Mouse (Mus musculus): ENCODE data around the gene Clasrp.
A peak's percentile ranks its signal among the peaks of the same experiment; 100 is the strongest.
"Not testable (repeated sequence)": the region's sequence is repeated elsewhere in the genome, so short reads cannot be mapped to it uniquely, and the experiment has no call there.

Clasrp gene

DNA sequence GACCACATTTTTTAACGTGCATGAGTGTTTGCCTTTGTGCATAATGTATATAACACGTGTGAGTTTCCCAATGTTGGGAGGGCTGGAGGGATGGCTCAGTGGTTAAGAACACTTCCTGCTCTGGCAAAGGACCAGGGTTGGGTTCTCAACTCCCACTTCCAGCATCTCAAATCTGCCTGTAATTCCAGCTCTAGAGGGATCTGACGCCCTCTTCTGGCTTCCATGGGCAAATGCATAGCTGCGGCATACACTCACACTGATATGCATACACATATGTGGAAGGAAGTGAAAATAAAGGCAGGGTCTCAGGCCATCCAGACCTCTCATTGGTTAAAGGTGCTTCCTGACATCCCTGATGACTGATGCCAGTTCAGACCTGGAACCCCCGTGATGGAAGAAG, 3.0 kb upstream of the Clasrp start:
- no peak for DNase-seq

DNA sequence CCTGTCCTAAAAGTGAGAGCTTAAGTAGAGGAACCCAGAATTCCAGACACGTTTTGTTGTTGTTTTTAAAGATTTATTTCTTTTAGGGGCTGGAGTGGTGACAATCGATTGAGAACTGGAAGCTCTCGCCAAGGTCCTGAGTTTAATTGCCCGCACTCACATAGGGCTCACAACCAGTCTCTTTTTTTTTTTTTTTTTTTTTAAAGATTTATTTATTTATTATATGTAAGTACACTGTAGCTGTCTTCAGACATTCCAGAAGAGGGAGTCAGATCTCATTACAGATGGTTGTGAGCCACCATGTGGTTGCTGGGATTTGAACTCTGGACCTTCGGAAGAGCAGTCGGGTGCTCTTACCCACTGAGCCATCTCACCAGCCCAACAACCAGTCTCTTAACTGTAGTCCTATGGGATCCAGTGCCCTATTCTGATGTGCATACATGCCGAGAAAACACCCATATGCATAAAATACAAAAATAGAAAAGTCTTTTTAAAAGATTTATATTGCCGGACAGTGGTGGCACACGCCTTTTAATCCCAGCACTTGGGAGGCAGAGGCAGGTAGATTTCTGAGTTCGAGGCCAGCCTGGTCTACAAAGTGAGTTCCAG, 424 bp upstream of the Clasrp start:
- not testable (repeated sequence) for DNase-seq

DNA sequence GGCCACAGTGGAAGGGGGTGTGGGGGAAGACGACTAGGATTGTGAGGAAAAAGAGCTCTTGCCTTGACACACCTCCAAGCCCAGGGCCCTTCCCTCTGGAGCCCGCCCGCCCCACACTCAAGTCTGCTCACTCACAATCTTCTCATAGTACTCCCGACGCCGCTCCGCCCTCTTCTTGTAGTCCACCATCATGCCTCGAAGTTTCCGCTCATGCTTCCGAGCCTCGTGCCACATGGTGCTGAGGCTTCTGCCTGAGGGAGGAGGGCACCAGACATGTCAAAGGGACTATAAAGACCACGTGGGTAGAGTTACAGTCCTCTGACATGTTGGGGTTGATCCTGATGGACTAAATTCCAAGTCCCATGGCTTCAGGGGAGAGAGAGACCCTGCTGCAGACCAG, 1.2 kb downstream of the Clasrp start:
- no peak for DNase-seq

DNA sequence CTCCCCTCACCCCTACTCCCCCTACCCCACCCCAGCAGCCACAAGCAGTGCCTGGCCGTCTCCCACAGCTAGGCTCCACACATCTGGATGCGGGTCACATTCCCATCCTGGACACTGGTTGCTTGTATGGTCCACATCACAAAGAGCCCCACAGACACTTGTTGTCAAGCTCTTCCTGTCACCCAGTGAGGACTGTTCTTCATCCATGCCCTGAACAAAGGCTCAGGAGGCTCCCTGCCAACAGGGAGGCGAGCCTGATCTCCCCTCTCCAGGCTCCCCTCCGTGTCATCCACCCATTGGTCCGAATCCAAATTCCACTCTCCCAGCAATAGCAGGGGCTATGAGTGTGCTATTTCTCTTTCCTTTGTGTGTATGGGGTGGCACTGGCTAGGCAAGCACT, 3.7 kb downstream of the Clasrp start:
- DNase-seq = no peak

DNA sequence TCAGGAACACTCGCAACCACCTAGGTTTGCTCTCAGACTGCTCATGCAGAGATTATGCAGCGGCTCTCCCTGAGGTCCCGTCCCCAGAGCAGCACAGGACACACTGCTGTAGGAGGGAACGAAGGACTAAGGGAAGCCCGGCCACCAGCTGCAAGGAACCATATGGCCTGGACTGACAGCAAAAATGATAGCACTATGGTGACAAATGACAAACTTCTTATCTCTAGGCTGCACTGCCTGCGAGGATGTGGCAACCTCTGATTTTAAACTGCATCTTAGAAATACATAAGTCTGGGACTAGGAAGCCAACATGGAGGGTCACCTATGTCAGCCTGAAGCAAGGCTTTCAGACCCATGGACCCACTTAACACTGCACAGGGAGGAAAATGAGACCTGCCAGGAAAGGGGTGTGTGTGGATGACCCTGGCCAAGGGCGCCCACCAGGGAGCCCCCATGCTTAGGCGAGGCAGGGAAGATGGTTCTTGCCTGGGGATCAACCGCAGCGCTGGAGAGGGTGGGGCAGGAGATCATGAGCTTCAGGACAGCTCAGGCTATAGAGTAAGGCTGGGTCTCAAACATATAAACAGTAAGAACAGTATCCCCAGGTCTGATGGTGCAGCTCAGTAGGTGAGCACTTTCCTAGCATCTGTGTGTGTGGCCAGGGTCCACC, 11.1 kb downstream of the Clasrp start:
- no peak for DNase-seq

DNA sequence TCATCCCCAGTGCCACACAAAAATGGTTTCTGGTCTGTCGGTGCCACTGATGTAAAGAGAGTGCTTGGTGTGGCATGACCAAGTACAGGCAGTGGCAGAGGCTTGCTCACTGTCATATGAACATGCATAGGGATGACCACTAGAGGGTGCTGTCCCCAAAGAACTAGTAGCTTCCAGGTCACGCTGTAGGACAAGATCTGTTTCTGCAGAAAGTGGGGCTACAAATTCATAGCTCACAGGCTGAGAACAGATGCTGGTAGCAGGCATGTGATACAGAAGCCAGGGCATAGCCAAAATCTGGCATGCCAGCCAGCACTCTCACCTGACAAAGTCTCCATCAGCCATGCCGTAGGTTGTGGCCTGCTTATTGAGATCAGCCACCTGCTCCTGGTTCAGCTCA, 14.4 kb downstream of the Clasrp start:
- DNase-seq = peak; percentile 94

DNA sequence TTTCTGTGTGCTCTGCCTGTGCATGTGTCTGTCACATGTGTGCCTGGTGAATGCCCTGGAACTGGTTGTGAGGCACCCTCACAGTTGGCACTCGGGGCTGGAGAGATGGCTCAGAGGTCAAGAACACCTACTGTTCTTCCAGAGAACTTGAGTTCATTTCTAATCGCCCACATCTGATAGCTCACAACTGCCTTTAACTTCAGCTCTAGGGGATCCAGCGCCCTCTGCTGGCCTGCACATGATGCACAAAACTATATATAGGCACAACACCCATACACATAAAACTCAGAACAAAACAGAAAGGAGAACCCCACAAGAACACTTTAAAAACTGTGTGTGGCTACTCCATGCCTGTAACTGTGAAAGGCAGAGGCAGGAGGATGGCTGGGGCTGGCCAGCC, 15.1 kb downstream of the Clasrp start:
- no peak for DNase-seq

DNA sequence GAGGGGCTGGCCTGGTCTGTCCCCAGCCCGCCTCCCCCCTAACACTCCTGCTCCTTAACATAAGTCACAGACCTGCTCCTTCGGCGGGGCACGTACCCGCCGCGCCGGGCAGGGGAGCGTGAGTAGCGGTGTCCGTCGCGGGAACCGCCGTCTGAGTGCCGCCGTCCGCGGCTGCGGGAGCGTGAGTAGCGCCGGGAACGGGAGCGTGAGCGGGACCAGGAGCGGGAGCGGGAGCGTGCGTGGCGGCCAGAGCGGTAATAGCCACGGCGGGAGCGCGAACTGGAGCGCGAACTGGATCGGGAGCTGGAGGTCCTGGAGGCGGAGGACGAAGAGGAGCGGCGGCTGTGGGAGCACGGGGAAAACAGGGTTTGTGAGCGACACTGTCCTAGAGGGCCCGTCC, 18.0 kb downstream of the Clasrp start:
- no peak for DNase-seq

DNA sequence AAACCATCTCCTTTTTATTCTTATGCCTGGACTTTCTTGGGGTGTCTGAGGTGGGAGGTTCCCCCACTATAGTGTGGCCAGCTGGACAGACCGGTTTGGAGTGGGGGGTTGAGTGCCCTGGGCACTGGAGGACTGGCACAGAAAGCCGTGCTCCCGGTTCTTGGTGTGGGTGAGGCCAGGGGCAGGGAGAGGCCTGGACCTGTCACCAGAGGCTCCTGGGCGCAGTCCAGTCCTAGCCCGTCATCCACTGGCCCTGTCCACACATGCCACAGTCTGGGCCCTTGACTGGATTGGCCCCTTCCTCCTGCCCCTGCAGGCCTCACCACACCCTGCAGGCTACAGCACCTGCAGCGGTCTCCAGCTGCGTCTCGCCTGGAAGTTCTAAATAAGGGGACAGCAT, 23.7 kb downstream of the Clasrp start:
- DNase-seq = no peak

DNA sequence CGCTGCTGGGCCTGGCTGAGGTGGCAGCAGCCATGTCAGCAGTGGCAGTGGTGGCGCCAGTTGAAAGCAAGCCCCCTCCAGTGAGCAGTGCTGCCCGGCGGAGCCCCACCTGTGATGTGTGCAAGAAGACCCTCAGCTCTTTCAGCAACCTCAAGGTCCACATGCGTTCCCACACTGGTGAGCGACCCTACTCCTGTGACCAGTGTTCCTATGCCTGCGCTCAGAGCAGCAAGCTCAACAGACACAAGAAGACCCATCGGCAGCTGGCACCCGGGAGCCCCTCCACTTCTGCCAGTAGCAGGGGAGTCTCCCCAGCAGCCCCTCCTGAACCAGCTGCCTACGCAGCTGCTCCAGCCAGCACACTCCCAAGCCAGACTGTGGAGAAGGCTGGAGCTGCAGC, 24.5 kb downstream of the Clasrp start:
- DNase-seq = peak; percentile 91

DNA sequence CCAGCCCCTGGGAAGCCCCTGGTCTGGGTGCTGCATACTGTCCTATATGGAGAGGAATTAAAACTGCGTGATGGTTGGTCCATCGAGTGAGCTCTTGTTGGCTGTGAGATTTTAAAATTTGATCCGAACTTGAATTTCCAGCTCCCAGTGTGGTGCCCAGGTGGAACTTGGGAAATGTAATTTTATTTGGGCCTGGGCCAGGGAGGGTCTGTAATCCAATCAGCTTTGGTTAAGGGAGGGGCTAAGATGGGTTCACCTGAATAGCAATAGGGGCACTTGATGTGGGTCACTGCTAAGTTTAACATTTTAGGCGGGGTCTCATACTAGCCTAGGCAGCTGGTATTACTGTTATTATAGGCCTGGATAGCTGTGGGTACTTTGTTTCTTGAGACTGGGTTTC, 25.9 kb downstream of the Clasrp start:
- no peak for DNase-seq

DNA sequence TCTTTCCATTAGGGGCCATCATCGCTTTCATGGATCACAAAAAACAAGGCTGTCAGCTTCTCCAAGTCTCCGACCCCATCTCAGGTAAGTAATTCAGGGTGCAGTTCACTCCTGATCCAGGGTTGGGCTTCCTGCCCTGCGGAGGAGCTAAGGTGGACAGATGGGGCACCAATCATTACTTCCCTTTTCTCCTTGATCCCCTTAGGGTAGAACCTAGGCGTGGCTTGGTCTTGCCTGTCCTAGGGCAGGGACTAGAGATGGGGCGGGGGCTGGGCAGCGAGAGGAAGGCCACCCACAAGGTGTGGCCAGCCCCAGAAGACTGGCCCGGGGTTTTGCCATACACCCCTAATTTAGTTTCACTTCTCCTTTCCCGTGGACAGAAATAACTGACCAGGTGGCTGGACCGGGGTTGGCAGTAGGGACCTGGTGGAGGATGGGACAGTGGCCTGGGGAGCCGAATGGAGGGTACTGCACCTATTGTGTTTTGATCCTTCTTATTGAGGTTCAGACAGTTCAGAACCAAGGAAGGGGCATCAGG, 26.3 kb downstream of the Clasrp start:
- DNase-seq = peak; percentile 97

DNA sequence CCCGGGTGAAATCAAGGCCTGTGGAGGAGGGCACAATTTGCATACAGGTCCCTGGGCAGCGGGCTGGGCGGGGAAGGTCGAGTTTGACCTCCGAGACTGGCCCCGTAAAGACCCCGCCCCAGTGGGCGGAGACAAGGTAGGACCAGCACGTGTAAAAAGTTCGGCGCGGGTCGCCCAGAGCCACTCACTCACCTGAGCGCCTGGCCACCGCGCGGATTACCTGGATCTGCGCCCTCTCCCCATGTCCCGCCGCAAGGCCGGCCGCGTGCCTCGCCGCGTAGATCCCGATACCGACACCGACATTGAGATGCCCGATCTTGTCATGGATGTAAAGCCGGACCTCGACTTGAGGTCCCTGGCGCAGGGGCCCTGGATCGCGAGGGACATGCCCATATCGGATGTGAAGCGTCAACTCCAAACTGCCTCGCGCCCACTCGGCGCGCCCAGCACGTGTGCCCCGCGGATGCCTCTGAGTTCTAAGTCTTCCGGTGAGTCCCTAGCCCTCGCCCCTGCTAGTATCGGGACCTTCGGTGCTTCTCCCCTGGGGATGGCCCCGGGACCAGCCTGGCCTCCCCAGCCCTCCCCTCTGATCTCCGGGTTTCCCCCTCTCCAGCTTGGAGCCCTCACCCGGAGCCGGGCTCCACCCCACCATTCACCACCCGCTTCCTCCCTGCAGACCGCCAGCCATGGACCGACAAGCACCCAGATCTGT, 27.0 kb downstream of the Clasrp start, which contains the start of the genes Zfp296 and Gemin7:
Zfp296 (plus strand) TSS at position 147 of the 712 bp plus-strand sequence.
Gemin7 (minus strand) TSS at position 455 of the 712 bp plus-strand sequence.
- DNase-seq = peak; percentile 95

DNA sequence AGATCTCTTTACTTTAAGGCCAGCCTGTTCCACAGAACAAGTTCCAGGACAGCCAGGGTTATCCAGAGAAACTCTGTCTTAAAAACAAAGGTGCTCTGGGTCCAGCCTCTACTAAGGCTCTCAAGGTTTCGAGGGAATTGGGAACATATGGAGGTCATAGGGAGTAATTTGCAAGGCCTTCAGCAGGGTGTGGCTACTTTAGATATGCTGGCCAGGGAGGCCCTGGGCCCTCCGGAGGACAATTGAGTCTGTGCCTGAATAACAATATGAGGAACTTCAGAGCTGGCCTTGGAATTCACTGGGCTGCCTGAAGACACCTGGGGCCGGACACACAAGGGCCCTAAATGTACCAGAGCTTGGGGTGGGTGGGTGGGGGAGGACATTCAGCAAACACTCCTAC, 28.7 kb downstream of the Clasrp start:
- no peak for DNase-seq

DNA sequence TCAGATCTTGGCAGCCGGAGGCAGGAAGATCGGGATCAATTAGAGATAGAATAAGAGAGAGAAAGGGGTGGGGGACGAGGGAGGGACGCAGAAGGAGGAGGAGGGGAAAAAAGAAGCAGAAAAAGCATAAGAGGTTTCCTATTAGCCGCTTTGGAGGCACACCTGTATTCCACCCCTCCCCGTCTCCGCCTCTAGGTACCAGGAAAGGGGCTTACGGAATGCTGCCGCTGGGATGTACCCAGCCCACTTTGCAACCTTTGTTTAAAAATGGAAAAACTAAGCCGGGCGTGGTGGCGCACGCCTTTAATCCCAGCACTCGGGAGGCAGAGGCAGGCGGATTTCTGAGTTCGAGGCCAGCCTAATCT, 30.5 kb downstream of the Clasrp start:
- peak; percentile 91 for DNase-seq

DNA sequence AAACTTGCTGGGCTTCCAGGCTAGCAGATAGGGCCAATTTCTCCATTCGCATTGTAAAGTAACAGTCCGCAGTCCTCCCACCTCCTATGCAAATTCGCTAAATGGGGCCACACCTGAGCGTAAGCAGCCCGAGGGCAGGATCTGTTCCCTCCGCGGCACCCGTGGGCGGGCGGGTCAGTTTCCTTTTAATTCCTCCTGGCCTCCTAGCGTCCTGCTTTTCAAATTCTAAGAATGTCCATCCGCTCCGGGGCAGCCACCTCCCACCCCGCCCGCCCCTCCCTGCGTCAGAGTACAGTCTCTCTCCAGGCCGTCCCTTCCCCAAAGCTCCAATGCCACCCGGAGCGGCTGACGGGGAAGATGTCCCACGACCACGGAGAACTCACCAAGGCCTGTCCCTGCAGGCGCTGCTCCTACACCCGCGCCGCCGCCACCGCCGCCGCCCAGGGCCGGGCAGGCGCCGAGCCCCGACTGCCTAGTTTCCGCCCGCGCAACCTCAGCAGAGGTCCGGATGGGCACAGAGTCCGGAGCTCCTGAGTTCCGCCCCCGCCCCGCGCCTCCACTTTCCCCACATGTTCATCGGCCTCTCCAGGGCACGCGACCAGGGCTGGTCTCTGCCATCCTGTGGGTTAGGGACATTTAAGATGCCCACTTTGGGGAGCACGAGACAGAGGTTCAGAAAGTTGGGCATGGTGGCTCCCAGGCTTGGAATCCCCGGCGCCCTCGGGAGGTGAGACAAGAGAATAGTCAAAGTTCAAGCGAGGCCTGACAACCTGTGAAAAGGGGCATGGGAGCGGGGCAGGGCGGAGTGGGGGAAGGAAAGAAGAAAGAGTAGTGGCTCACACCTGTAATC, 31.1 kb downstream of the Clasrp start:
- peak; percentile 98 for DNase-seq

DNA sequence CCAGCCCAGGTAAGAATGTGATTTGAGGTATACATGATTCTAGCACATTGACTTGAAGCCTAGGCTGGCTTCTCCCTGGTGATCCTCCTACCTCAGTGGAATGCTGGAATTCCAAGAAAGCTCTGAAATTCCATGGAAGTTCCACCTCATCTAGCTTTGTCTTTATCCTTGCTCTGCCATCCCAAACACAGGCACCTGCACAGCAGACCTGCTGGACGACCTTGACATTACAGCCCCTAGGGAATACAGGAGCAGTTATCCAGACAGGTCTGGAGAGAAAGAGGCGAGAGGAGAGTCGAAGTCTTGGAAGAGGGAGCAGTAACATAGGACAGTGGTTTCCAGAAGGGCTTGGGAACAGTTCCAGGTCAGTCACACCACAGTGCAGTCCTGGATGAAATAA, 34.6 kb downstream of the Clasrp start:
- no peak for DNase-seq

DNA sequence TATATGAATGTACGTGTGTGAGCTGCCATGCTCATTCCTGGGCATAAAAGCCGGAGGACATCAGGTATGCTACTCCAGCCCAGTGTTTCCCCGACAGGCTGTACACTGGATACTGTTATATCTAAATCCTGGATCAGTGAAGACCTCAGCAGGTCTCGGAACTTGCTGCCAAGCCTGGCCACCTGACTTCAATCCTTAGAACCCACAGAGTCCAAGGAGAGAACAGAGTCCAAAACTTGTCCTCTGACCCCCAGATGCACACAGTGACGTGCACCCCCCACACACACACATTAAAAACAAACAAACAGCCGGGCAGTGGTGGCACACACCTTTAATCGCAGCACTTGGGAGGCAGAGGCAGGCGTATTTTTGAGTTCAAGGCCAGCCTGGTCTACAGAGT, 36.9 kb downstream of the Clasrp start:
- DNase-seq = no peak

DNA sequence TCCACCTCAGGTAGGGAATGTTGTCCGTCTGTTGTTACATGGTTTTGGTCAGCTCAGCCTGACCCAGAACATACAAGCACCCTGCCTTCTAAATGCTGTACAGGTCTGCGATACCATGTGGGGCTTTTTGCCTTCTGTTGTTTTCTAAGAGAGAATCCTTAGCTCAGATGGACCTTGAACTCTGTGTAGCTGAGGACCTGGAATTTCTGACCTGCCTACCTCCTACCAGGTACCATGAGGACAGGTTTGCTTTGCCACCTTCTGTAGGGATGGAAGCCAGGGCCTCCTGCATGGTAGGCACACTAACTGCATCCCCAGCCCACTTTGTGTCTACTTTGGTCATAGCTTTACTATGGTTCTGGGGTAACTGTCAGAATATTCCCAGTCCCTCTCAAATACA, 38.5 kb downstream of the Clasrp start:
- DNase-seq = no peak

DNA sequence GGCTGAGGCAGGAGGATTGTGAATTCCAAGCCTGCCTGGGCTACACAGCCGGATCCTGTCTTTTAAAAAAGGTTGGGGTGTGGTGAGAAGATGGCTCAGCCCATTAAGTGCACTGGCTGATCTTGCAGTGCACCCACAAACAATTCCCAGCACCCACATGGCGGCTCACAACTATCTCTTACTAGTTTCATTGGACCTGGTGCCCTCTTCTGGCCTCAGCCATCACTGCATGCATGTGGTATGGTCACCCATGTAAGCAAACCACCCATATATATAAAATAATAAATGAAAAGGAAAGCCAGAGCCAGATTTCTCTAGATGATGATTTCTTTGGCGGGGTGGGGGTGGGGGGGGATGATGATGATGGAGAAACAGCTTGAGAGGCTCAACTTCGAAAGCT, 39.8 kb downstream of the Clasrp start:
- DNase-seq = no peak

DNA sequence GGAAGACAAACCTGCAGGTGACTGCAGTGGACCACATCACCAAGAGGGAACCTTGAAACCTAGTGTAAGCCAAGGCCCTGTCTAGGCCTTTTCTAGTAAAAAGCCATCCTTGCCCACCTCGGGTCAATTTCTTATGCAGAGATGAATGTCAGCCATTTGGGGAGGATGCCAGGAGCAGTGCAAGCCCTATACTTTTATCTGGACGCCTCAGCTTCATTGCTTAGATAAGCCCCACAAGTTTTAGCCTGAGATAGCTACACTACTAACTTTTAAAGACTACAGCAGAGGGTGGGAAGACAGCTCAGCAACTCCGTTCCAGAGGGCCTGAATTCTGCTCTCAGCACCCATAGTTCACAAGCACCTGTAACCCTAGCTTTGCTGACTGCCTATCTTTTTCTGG, 40.4 kb downstream of the Clasrp start:
- DNase-seq = no peak

DNA sequence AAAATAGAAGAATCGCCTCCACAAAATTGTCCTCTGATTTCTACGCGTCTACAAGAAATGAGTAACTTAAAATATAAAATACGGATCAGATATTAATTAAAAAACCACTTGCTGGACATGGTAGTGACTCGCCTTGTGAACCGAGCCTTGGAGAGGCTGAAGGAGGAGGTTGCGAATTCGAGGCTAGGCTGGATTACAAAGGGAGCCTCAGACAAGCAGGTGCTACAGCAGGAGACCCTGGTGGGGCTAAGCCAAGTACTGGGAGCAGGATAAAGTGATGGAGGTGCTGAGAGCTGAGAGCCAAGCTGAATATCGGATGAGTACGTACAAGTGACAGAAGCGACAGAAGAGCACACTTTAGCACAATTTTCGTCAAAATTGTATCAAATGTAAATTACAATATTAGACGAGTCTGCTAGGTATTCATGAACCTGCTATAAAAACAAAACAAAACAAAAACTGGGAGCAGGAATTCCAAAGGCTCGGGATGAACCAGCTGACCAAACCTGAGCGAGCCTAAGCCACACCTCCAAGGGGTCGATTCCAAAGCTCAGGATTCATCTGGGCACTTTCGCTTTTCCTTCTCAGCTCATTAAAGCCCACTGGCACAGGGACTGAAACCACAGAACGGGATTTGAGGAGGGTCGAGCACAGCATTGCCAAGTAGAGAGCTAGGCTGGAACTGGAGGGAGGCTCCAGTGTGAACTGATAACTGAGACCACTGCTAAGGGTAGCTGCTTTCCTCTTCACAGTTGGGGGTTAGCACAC, 41.5 kb downstream of the Clasrp start, which contains the start of gene Ppp1r37:
Ppp1r37 (minus strand) TSS at position 434 of the 768 bp plus-strand sequence.
- peak; percentile 96 for DNase-seq

Data from heart, adult 11 months (tissue).